Mouse (Mus musculus): ENCODE measurements around the gene Gm7694. TPM values are rescaled to one million over a fixed set of nuclear protein-coding genes. Genes with fewer than 3 reads are reported as not detected.

Gene Gm7694
- total RNA-seq (2012; rRNA removed): 0.18 and 0.26 TPM in 2 replicates

- H3K9ac ChIP-seq (ENCODE audit: insufficient read depth, low read depth, low read length, poor library complexity, severe bottlenecking): no peak within 1 kb of the TSS
- no peak for DNase-seq (ENCODE audit: low read depth, low spot score)
- in situ Hi-C loops (cut with MboI; ENCODE audit: low sequenced_read_pairs in 2 of 2, unreplicated experiment in 2 of 2): no loop called here
- H3K27ac ChIP-seq (ENCODE audit: insufficient read depth, low read depth, low read length, poor library complexity, severe bottlenecking): no peak within 1 kb of the TSS
- H3K4me3 ChIP-seq (ENCODE audit: insufficient read depth in 1 of 2, low read depth in 1 of 2, low read length in 2 of 2, poor library complexity in 1 of 2, severe bottlenecking in 1 of 2): no peak within 1 kb of the TSS
- no peaks in the 10 kb centered on the region for H3K36me3 ChIP-seq (ENCODE audit: control insufficient read depth, insufficient read depth, low read length, poor library complexity, severe bottlenecking)
- no peaks in the 10 kb centered on the region for H3K9me3 ChIP-seq (ENCODE audit: control insufficient read depth, insufficient read depth, low read depth, low read length)
- H3K4me1 ChIP-seq (ENCODE audit: control insufficient read depth in 2 of 2, insufficient read depth in 2 of 2, low read length in 2 of 2, poor library complexity in 1 of 2): no peaks in the 10 kb centered on the region
- TF ChIP-seq ZC3H11A (IDR thresholded peaks at IDR 0.05; ENCODE audit: borderline replicate concordance, low read depth, low read length): no peak
- TF ChIP-seq HCFC1 (IDR thresholded peaks at IDR 0.05; ENCODE audit: borderline replicate concordance, insufficient read depth, low read length): no peak
- no peak for TF ChIP-seq MAFK (IDR thresholded peaks at IDR 0.05; ENCODE audit: insufficient read depth, low read depth, low read length)
- no peak for TF ChIP-seq ZNF384 (IDR thresholded peaks at IDR 0.05; ENCODE audit: low read depth, low read length)
- TF ChIP-seq CHD2 (IDR thresholded peaks at IDR 0.05; ENCODE audit: low read depth, low read length): no peak
These were observed at the start of gene Gm7694 for GRCm38 (mm10) chr1:170306232-170306631. TSS of gene Gm7694 (minus strand) at chr1:170306332.

DNA sequence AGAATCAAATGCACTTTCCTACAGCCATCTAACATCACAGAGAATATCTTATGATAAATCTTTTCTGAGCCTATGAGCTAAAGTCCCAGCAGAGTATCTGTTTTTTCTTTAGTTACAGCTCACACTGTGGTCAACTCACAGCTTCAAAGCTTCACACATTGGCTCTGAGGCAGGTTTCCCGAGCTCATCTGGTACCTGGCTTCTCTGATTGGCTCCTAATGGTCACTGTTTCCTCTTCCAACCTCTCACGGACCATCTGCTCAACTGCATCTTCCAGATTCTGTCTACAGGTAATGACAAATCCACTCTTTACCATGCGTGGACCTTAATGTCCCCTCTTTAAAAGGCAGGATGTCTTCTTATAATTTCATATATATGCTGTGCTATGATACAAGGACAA lies 47.2 kb upstream of the Gm7694 start:
- DNase-seq (ENCODE audit: low read depth, low spot score): no peak
- Histone ChIP-seq H3K9ac (ENCODE audit: insufficient read depth, low read depth, low read length, poor library complexity, severe bottlenecking) (no peak overlapping the region), H3K9me3 (ENCODE audit: control insufficient read depth, insufficient read depth, low read depth, low read length) (no peaks in the 10 kb centered on the region), H3K36me3 (ENCODE audit: control insufficient read depth, insufficient read depth, low read length, poor library complexity, severe bottlenecking) (no peaks in the 10 kb centered on the region), H3K4me3 (ENCODE audit: insufficient read depth in 1 of 2, low read depth in 1 of 2, low read length in 2 of 2, poor library complexity in 1 of 2, severe bottlenecking in 1 of 2) (no peak overlapping the region), H3K4me1 (ENCODE audit: control insufficient read depth in 2 of 2, insufficient read depth in 2 of 2, low read length in 2 of 2, poor library complexity in 1 of 2) (no peaks in the 10 kb centered on the region), H3K27ac (ENCODE audit: insufficient read depth, low read depth, low read length, poor library complexity, severe bottlenecking) (no peak overlapping the region)
- in situ Hi-C loops (cut with MboI; ENCODE audit: low sequenced_read_pairs in 2 of 2, unreplicated experiment in 2 of 2): no loop called here
- TF ChIP-seq CHD2 (IDR thresholded peaks at IDR 0.05; ENCODE audit: low read depth, low read length) (no peak), MAFK (IDR thresholded peaks at IDR 0.05; ENCODE audit: insufficient read depth, low read depth, low read length) (no peak), HCFC1 (IDR thresholded peaks at IDR 0.05; ENCODE audit: borderline replicate concordance, insufficient read depth, low read length) (no peak), ZNF384 (IDR thresholded peaks at IDR 0.05; ENCODE audit: low read depth, low read length) (no peak), ZC3H11A (IDR thresholded peaks at IDR 0.05; ENCODE audit: borderline replicate concordance, low read depth, low read length) (no peak)

GRCm38 (mm10) chr1:170351080-170351479 lies 44.9 kb upstream of the Gm7694 start:
- H3K36me3 ChIP-seq (ENCODE audit: control insufficient read depth, insufficient read depth, low read length, poor library complexity, severe bottlenecking): no peaks in the 10 kb centered on the region
- H3K27ac ChIP-seq (ENCODE audit: insufficient read depth, low read depth, low read length, poor library complexity, severe bottlenecking): no peak overlapping the region
- no peak for DNase-seq (ENCODE audit: low read depth, low spot score)
- TF ChIP-seq MAFK (IDR thresholded peaks at IDR 0.05; ENCODE audit: insufficient read depth, low read depth, low read length) (no peak), ZNF384 (IDR thresholded peaks at IDR 0.05; ENCODE audit: low read depth, low read length) (no peak), CHD2 (IDR thresholded peaks at IDR 0.05; ENCODE audit: low read depth, low read length) (no peak), HCFC1 (IDR thresholded peaks at IDR 0.05; ENCODE audit: borderline replicate concordance, insufficient read depth, low read length) (no peak), ZC3H11A (IDR thresholded peaks at IDR 0.05; ENCODE audit: borderline replicate concordance, low read depth, low read length) (no peak)
- H3K9ac ChIP-seq (ENCODE audit: insufficient read depth, low read depth, low read length, poor library complexity, severe bottlenecking): no peak overlapping the region
- in situ Hi-C loops (cut with MboI; ENCODE audit: low sequenced_read_pairs in 2 of 2, unreplicated experiment in 2 of 2): no loop called here
- no peak overlapping the region for H3K4me3 ChIP-seq (ENCODE audit: insufficient read depth in 1 of 2, low read depth in 1 of 2, low read length in 2 of 2, poor library complexity in 1 of 2, severe bottlenecking in 1 of 2)
- no peaks in the 10 kb centered on the region for H3K9me3 ChIP-seq (ENCODE audit: control insufficient read depth, insufficient read depth, low read depth, low read length)
- H3K4me1 ChIP-seq (ENCODE audit: control insufficient read depth in 2 of 2, insufficient read depth in 2 of 2, low read length in 2 of 2, poor library complexity in 1 of 2): no peaks in the 10 kb centered on the region

DNA sequence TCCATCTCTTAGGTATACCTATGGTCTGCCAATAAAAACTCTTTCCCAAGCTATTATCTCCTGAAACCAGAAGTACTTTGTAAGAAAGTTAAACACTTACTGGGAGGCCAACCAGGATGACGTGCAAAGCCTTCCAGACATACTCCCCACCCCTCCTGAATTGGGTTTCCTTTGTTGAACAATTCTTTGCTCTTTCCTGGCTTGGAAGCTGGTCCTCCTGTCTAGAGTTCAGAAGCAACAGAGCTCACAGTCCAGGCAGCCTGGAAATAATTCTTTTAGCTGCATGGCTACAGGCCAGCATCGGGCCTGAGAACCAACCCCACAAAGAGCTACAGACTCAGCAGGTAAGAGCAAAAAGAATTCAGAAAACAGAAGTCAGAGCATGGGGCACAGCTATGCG lies 40.1 kb upstream of the Gm7694 start:
- Histone ChIP-seq H3K27ac (ENCODE audit: insufficient read depth, low read depth, low read length, poor library complexity, severe bottlenecking) (no peak overlapping the region), H3K4me1 (ENCODE audit: control insufficient read depth in 2 of 2, insufficient read depth in 2 of 2, low read length in 2 of 2, poor library complexity in 1 of 2) (no peaks in the 10 kb centered on the region), H3K4me3 (ENCODE audit: insufficient read depth in 1 of 2, low read depth in 1 of 2, low read length in 2 of 2, poor library complexity in 1 of 2, severe bottlenecking in 1 of 2) (no peak overlapping the region), H3K9me3 (ENCODE audit: control insufficient read depth, insufficient read depth, low read depth, low read length) (no peaks in the 10 kb centered on the region), H3K9ac (ENCODE audit: insufficient read depth, low read depth, low read length, poor library complexity, severe bottlenecking) (no peak overlapping the region), H3K36me3 (ENCODE audit: control insufficient read depth, insufficient read depth, low read length, poor library complexity, severe bottlenecking) (no peaks in the 10 kb centered on the region)
- in situ Hi-C loops (cut with MboI; ENCODE audit: low sequenced_read_pairs in 2 of 2, unreplicated experiment in 2 of 2): no loop called here
- TF ChIP-seq MAFK (IDR thresholded peaks at IDR 0.05; ENCODE audit: insufficient read depth, low read depth, low read length): no peak
- TF ChIP-seq ZNF384 (IDR thresholded peaks at IDR 0.05; ENCODE audit: low read depth, low read length): no peak
- no peak for TF ChIP-seq ZC3H11A (IDR thresholded peaks at IDR 0.05; ENCODE audit: borderline replicate concordance, low read depth, low read length)
- no peak for TF ChIP-seq HCFC1 (IDR thresholded peaks at IDR 0.05; ENCODE audit: borderline replicate concordance, insufficient read depth, low read length)
- no peak for TF ChIP-seq CHD2 (IDR thresholded peaks at IDR 0.05; ENCODE audit: low read depth, low read length)
- DNase-seq (ENCODE audit: low read depth, low spot score): no peak

GRCm38 (mm10) chr1:170343906-170344305 lies 37.8 kb upstream of the Gm7694 start:
- Histone ChIP-seq H3K4me3 (ENCODE audit: insufficient read depth in 1 of 2, low read depth in 1 of 2, low read length in 2 of 2, poor library complexity in 1 of 2, severe bottlenecking in 1 of 2) (no peak overlapping the region), H3K4me1 (ENCODE audit: control insufficient read depth in 2 of 2, insufficient read depth in 2 of 2, low read length in 2 of 2, poor library complexity in 1 of 2) (no peaks in the 10 kb centered on the region), H3K9ac (ENCODE audit: insufficient read depth, low read depth, low read length, poor library complexity, severe bottlenecking) (no peak overlapping the region), H3K9me3 (ENCODE audit: control insufficient read depth, insufficient read depth, low read depth, low read length) (no peaks in the 10 kb centered on the region), H3K36me3 (ENCODE audit: control insufficient read depth, insufficient read depth, low read length, poor library complexity, severe bottlenecking) (no peaks in the 10 kb centered on the region), H3K27ac (ENCODE audit: insufficient read depth, low read depth, low read length, poor library complexity, severe bottlenecking) (no peak overlapping the region)
- no peak for DNase-seq (ENCODE audit: low read depth, low spot score)
- in situ Hi-C loops (cut with MboI; ENCODE audit: low sequenced_read_pairs in 2 of 2, unreplicated experiment in 2 of 2): no loop called here
- TF ChIP-seq HCFC1 (IDR thresholded peaks at IDR 0.05; ENCODE audit: borderline replicate concordance, insufficient read depth, low read length) (no peak), MAFK (IDR thresholded peaks at IDR 0.05; ENCODE audit: insufficient read depth, low read depth, low read length) (no peak), ZC3H11A (IDR thresholded peaks at IDR 0.05; ENCODE audit: borderline replicate concordance, low read depth, low read length) (no peak), ZNF384 (IDR thresholded peaks at IDR 0.05; ENCODE audit: low read depth, low read length) (no peak), CHD2 (IDR thresholded peaks at IDR 0.05; ENCODE audit: low read depth, low read length) (no peak)

Data from ES-E14 (cell line).